Mouse (Mus musculus) megakaryocyte, embryonic 14.5 days (primary cell): ENCODE results near the gene Clint1. TPM values are rescaled to one million over a fixed set of nuclear protein-coding genes. Genes with fewer than 3 reads are reported as not detected.
A peak's percentile ranks its signal among the peaks of the same experiment; 100 is the strongest.

Experiments used
- H3K27me3 ChIP-seq: replicated peaks from 2 replicates; pipeline ENCODE3; 2012; ENCODE audit warnings: inconsistent platforms
- H3K36me3 ChIP-seq: replicated peaks from 2 replicates; pipeline ENCODE3; 2012; ENCODE audit warnings: low read length, inconsistent platforms, mixed read lengths
- H3K4me1 ChIP-seq: 2 replicates; pipeline ENCODE4 v1.6.1; 2012; ENCODE audit warnings: inconsistent platforms
- H3K4me3 ChIP-seq: replicated peaks from 2 replicates; pipeline ENCODE3; 2012; ENCODE audit warnings: moderate library complexity, mild to moderate bottlenecking, inconsistent platforms
- H3K9me3 ChIP-seq: 2 replicates; pipeline ENCODE4 v1.6.1; 2012; ENCODE audit warnings: inconsistent platforms
- FLI1 ChIP-seq: IDR thresholded peaks from 2 replicates; pipeline ENCODE4 v1.6.1; 2012; ENCODE audit warnings: low read length, inconsistent platforms, mixed read lengths
- GATA1 ChIP-seq: IDR thresholded peaks from 3 replicates; pipeline ENCODE4 v1.6.1; 2012; ENCODE audit warnings: mixed read lengths, low read length, inconsistent platforms, borderline replicate concordance
- polyA plus RNA-seq: library from polyadenylated mRNA; stranded (reverse); fragments of >175 nt; gene quantifications from 2 replicates; pipeline ENCODE4 v1.2.3, GENCODE M21; 2012; ENCODE audit warnings: low replicate concordance; ENCODE audit not compliant: insufficient read depth

The Clint1 gene
- polyA plus RNA-seq, 1 experiment = 59.4 TPM

- H3K27me3 ChIP-seq = no peaks in the 10 kb centered on the region
- TF ChIP-seq FLI1 (no peak), GATA1 (no peak)
These were observed 35.1 kb upstream of the Clint1 start for GRCm38 (mm10) chr11:45816712-45817111.

GRCm38 (mm10) chr11:45817996-45818395 lies 33.9 kb upstream of the Clint1 start:
- Histone ChIP-seq H3K36me3 (peaks cover 46% of the 10 kb centered on the region), H3K4me1 (peaks cover 17% of the 10 kb centered on the region), H3K9me3 (peaks cover 43% of the 10 kb centered on the region), H3K4me3 (no peak overlapping the region), H3K27me3 (no peaks in the 10 kb centered on the region)
- no peak for TF ChIP-seq GATA1
- TF ChIP-seq FLI1 = no peak

More at GRCm38 (mm10) chr11:45816712-45817111, 35.1 kb upstream of the Clint1 start:
- Histone ChIP-seq H3K9me3 (peaks cover 47% of the 10 kb centered on the region), H3K4me1 (peaks cover 14% of the 10 kb centered on the region), H3K4me3 (no peak overlapping the region), H3K36me3 (peaks cover 52% of the 10 kb centered on the region)

- H3K36me3 ChIP-seq = peaks cover 46% of the 10 kb centered on the region
- no peaks in the 10 kb centered on the region for H3K27me3 ChIP-seq
- H3K4me1 ChIP-seq = peaks cover 27% of the 10 kb centered on the region
- no peak overlapping the region for H3K4me3 ChIP-seq
- peaks cover 49% of the 10 kb centered on the region for H3K9me3 ChIP-seq
- TF ChIP-seq FLI1 (no peak), GATA1 (no peak)
These were observed 30.9 kb upstream of the Clint1 start for GRCm38 (mm10) chr11:45820930-45821329.

GRCm38 (mm10) chr11:45830112-45830511 lies 21.7 kb upstream of the Clint1 start:
- Histone ChIP-seq H3K27me3 (no peaks in the 10 kb centered on the region), H3K4me1 (peaks cover 28% of the 10 kb centered on the region), H3K36me3 (peaks cover 50% of the 10 kb centered on the region), H3K4me3 (no peak overlapping the region), H3K9me3 (peaks cover 17% of the 10 kb centered on the region)
- TF ChIP-seq FLI1 (no peak), GATA1 (no peak)

GRCm38 (mm10) chr11:45830743-45831310 lies 21.0 kb upstream of the Clint1 start:
- Histone ChIP-seq H3K9me3 (peaks cover 17% of the 10 kb centered on the region), H3K4me3 (no peak overlapping the region), H3K27me3 (no peaks in the 10 kb centered on the region), H3K4me1 (peaks cover 35% of the 10 kb centered on the region), H3K36me3 (peaks cover 44% of the 10 kb centered on the region)
- TF ChIP-seq GATA1 (no peak), FLI1 (no peak)

GRCm38 (mm10) chr11:45831476-45832143 lies 20.2 kb upstream of the Clint1 start:
- peaks cover 43% of the 10 kb centered on the region for H3K4me1 ChIP-seq
- peaks cover 40% of the 10 kb centered on the region for H3K36me3 ChIP-seq
- H3K9me3 ChIP-seq = peaks cover 11% of the 10 kb centered on the region
- no peaks in the 10 kb centered on the region for H3K27me3 ChIP-seq
- TF ChIP-seq FLI1 = no peak
- no peak for TF ChIP-seq GATA1
- H3K4me3 ChIP-seq = no peak overlapping the region

- H3K4me3 ChIP-seq = no peak overlapping the region
- H3K9me3 ChIP-seq = no peaks in the 10 kb centered on the region
- TF ChIP-seq FLI1 (no peak), GATA1 (no peak)
- peaks cover 53% of the 10 kb centered on the region for H3K4me1 ChIP-seq
- no peaks in the 10 kb centered on the region for H3K27me3 ChIP-seq
- H3K36me3 ChIP-seq = peaks cover 42% of the 10 kb centered on the region
These were observed 16.1 kb upstream of the Clint1 start for GRCm38 (mm10) chr11:45835625-45836255.

- H3K36me3 ChIP-seq = peaks cover 46% of the 10 kb centered on the region
- peaks cover 43% of the 10 kb centered on the region for H3K4me1 ChIP-seq
- H3K9me3 ChIP-seq = peaks cover 4% of the 10 kb centered on the region
- H3K4me3 ChIP-seq = no peak overlapping the region
- no peaks in the 10 kb centered on the region for H3K27me3 ChIP-seq
- TF ChIP-seq GATA1 (no peak), FLI1 (no peak)
These were observed 14.5 kb upstream of the Clint1 start for GRCm38 (mm10) chr11:45837257-45837817.

GRCm38 (mm10) chr11:45838450-45838849 lies 13.4 kb upstream of the Clint1 start:
- Histone ChIP-seq H3K4me1 (peaks cover 42% of the 10 kb centered on the region), H3K9me3 (peaks cover 15% of the 10 kb centered on the region), H3K4me3 (no peak overlapping the region), H3K36me3 (peaks cover 52% of the 10 kb centered on the region), H3K27me3 (no peaks in the 10 kb centered on the region)
- no peak for TF ChIP-seq GATA1
- no peak for TF ChIP-seq FLI1

- H3K27me3 ChIP-seq = no peaks in the 10 kb centered on the region
- no peak for TF ChIP-seq FLI1
- TF ChIP-seq GATA1 = no peak
- H3K36me3 ChIP-seq = peaks cover 54% of the 10 kb centered on the region
- peaks cover 18% of the 10 kb centered on the region for H3K9me3 ChIP-seq
- H3K4me1 ChIP-seq = peaks cover 31% of the 10 kb centered on the region
- H3K4me3 ChIP-seq = no peak overlapping the region
These were observed 11.5 kb upstream of the Clint1 start for GRCm38 (mm10) chr11:45840332-45840731.

GRCm38 (mm10) chr11:45846008-45846407 lies 5.8 kb upstream of the Clint1 start:
- Histone ChIP-seq H3K4me1 (peaks cover 46% of the 10 kb centered on the region), H3K9me3 (peaks cover 18% of the 10 kb centered on the region), H3K36me3 (peaks cover 28% of the 10 kb centered on the region), H3K27me3 (no peaks in the 10 kb centered on the region), H3K4me3 (peak overlapping the region; percentile 16)
- TF ChIP-seq GATA1 (no peak), FLI1 (no peak)
